Mouse (Mus musculus) hindbrain, embryonic 13.5 days (tissue): ENCODE measurements around the gene Gm7075. TPM values are rescaled to one million over a fixed set of nuclear protein-coding genes. Genes with fewer than 3 reads are reported as not detected.
A peak's percentile ranks its signal among the peaks of the same experiment; 100 is the strongest.
"Not testable (repeated sequence)": the region's sequence is repeated elsewhere in the genome, so short reads cannot be mapped to it uniquely, and the experiment has no call there.

ENCODE experiments used
- ATAC-seq: fragments of 200-750 bp; cut with Nextera tagmentation; 2 replicates; pipeline ENCODE4 v1.8.0; 2017; ENCODE audit warnings: moderate TSS enrichment; ENCODE audit not compliant: low FRiP score
- H3K27ac ChIP-seq: fragments of 300-500 bp; sonication (generic); 2 replicates; pipeline ENCODE4 v1.5.1; 2015; ENCODE audit warnings: inconsistent platforms, mild to moderate bottlenecking, moderate library complexity
- H3K27me3 ChIP-seq: fragments of 300-500 bp; sonication (generic); 2 replicates; pipeline ENCODE4 v1.6.1; 2015; ENCODE audit warnings: mild to moderate bottlenecking, inconsistent platforms
- H3K36me3 ChIP-seq: fragments of 300-500 bp; sonication (generic); 2 replicates; pipeline ENCODE4 v1.6.1; 2015; ENCODE audit warnings: mild to moderate bottlenecking, inconsistent platforms
- H3K4me1 ChIP-seq: fragments of 300-500 bp; sonication (generic); replicated peaks from 2 replicates; pipeline ENCODE4 v1.6.1; 2015; ENCODE audit warnings: inconsistent platforms
- H3K4me2 ChIP-seq: fragments of 300-500 bp; sonication (generic); 2 replicates; pipeline ENCODE4 v1.6.1; 2015; ENCODE audit warnings: inconsistent platforms, mild to moderate bottlenecking, moderate library complexity
- H3K4me3 ChIP-seq: fragments of 300-500 bp; sonication (generic); 2 replicates; pipeline ENCODE4 v1.5.1; 2015; ENCODE audit warnings: mild to moderate bottlenecking, inconsistent platforms
- H3K9ac ChIP-seq: fragments of 300-500 bp; sonication (generic); 2 replicates; pipeline ENCODE4 v1.6.1; 2015; ENCODE audit warnings: mild to moderate bottlenecking, inconsistent platforms
- H3K9me3 ChIP-seq: fragments of 300-500 bp; sonication (generic); 2 replicates; pipeline ENCODE4 v1.6.1; 2016; ENCODE audit warnings: inconsistent platforms
- WGBS: fragments of 180-500 bp; shearing (Covaris S2); methylation state at CpG from one replicate; pipeline ENCODE4 v1.1.7; 2015; 5-methylcytosine and 5-hydroxymethylcytosine counted together
- polyA plus RNA-seq: library from polyadenylated mRNA; unstranded; fragments of >200 nt; fragmentation: Nextera tagmentation; extraction: Ambion mirVana; gene quantifications from 2 replicates; pipeline ENCODE4 v1.2.1, GENCODE M21; 2015

Gm7075 gene
- polyA plus RNA-seq: not detected in 2 replicates

GRCm38 (mm10) chr10:63421739-63422735 is at the start of gene Gm7075:
Gene Gm7075 (minus strand): TSS chr10:63421789.
- Histone ChIP-seq H3K27ac (no peak within 1 kb of the TSS), H3K4me3 (no peak within 1 kb of the TSS), H3K4me1 (0 out of 2 replicates have a peak, but pooled peaks cover 2% of the 10 kb centered on the region), H3K9ac (no peak within 1 kb of the TSS), H3K36me3 (no peaks in the 10 kb centered on the region), H3K9me3 (no peaks in the 10 kb centered on the region), H3K4me2 (no peak within 1 kb of the TSS), H3K27me3 (no peaks in the 10 kb centered on the region)
- no peak for ATAC-seq
- WGBS: 84% methylated on average over 18 of the region's 18 CpGs

- Histone ChIP-seq H3K27me3 (no peaks in the 10 kb centered on the region), H3K4me2 (no peak overlapping the region), H3K4me1 (no peaks in the 10 kb centered on the region), H3K9ac (no peak overlapping the region), H3K36me3 (no peaks in the 10 kb centered on the region), H3K27ac (no peak overlapping the region), H3K9me3 (no peaks in the 10 kb centered on the region), H3K4me3 (no peak overlapping the region)
- 60% methylated on average over 5 of the region's 5 CpGs for WGBS
- no peak for ATAC-seq
Observed at GRCm38 (mm10) chr10:63460935-63461334, 39.3 kb upstream of the Gm7075 start.

- H3K9me3 ChIP-seq: no peaks in the 10 kb centered on the region
- ATAC-seq: no peak
- 84% methylated on average over 17 of the region's 17 CpGs for WGBS
- peaks cover 5% of the 10 kb centered on the region; the same call in 1 of the 2 replicates for H3K4me1 ChIP-seq
- no peaks in the 10 kb centered on the region for H3K36me3 ChIP-seq
- H3K4me2 ChIP-seq: no peak overlapping the region
- no peaks in the 10 kb centered on the region for H3K27me3 ChIP-seq
- no peak overlapping the region for H3K27ac ChIP-seq
- no peak overlapping the region for H3K9ac ChIP-seq
- H3K4me3 ChIP-seq: no peak overlapping the region
Observed at GRCm38 (mm10) chr10:63457292-63458128, 35.9 kb upstream of the Gm7075 start.

DNA sequence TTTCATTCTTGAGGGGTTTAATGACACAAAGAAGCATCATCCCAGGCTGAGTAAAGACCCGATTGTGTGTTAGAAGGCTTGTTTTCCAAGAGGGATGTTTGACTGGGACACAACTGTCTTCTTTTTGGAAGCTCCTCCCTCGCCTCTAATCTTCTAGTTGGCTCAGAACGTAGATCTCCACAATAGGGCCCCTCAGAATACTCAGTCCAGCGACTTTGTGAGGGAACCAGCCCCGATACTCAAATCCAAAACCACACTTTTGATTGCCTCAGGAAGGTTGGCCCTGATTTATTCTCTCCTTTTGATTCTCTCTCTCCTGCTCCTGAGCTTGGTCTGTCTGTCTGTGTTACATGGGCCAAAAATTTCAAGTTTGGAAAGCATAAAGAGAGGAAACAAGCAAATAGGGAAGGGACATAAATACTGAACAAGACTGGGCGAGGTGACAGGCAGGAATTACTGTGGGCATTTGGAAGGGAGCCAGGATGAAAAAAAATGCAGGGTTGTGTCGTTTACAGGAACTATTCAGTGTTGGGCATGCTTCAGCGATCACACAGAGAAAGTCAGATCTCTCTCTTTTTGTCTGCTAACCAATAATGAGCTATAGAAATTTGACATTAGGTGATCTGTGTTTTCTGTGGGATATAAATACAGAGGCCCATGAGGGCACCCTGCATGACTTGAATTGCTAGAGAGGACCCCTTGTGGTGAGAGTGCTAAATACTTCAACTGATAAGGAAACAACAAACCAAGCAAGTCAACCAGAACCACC is 33.7 kb upstream of the Gm7075 start:
- H3K27me3 ChIP-seq: no peaks in the 10 kb centered on the region
- H3K27ac ChIP-seq: 0 out of 2 replicates have a peak overlapping the region, but pooled peaks have one; percentile 23
- no peak overlapping the region for H3K4me2 ChIP-seq
- peak; percentile 61 for ATAC-seq
- H3K4me1 ChIP-seq: peaks cover 5% of the 10 kb centered on the region; the same call in 1 of the 2 replicates
- no peak overlapping the region for H3K9ac ChIP-seq
- no peak overlapping the region for H3K4me3 ChIP-seq
- WGBS: 42% methylated on average over 8 of the region's 8 CpGs
- no peaks in the 10 kb centered on the region for H3K9me3 ChIP-seq
- H3K36me3 ChIP-seq: no peaks in the 10 kb centered on the region

DNA sequence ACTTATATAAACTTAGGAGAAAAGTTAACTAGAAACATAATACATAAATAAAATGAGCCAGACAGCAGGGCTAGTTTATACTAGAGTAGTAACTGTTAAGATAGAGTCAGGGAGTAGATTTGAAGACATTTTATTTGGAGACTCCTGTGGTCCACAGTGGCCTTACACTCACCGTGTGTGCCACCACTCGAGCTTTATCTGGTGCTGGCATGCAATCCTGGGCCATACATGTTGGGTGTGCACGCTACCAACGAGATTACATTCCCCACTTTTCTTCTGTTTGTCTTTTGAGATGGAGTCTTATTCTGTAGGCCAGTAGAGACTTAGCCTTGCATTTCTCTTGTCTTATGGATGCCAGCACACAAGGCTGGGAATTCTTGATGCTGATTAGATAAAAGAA is 32.3 kb upstream of the Gm7075 start:
- Histone ChIP-seq H3K9ac (no peak overlapping the region), H3K27ac (no peak overlapping the region), H3K4me3 (no peak overlapping the region), H3K4me1 (peaks cover 5% of the 10 kb centered on the region; the same call in 1 of the 2 replicates), H3K36me3 (no peaks in the 10 kb centered on the region), H3K4me2 (no peak overlapping the region), H3K9me3 (no peaks in the 10 kb centered on the region), H3K27me3 (no peaks in the 10 kb centered on the region)
- 91% methylated on average over 4 of the region's 4 CpGs for WGBS
- ATAC-seq: no peak

- H3K27me3 ChIP-seq, ATAC-seq, H3K36me3 ChIP-seq, H3K27ac ChIP-seq, H3K4me3 ChIP-seq, H3K9ac ChIP-seq, H3K4me2 ChIP-seq, H3K4me1 ChIP-seq, H3K9me3 ChIP-seq: not testable (repeated sequence)
- 90% methylated on average over 13 of the region's 13 CpGs for WGBS
Observed at GRCm38 (mm10) chr10:63444602-63445387, 23.2 kb upstream of the Gm7075 start.

DNA sequence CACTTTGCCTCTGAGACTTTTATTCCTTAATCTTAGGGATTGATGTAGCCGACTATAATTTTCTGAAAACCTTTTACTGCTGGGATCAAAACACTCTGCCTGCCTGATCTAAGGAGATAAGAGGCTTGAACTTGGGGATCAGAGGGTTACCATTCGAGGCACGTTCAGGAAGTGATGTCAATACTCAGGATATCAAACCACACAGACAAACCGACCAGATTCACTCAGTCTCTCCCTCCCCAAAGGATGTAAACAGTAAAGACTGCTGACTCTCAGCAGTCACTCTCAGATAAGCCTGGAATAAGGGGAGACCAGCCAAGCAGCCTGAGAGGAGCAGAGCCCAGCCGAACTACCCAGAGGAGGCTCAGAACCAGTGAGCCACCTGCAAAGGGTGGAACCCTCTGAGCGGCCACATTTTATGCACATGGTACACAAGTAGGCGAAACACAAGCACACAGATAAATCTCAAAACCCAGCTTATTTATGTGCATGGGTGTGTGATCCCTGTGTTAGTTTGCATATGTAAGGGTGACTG is 18.2 kb upstream of the Gm7075 start:
- Histone ChIP-seq H3K36me3 (no peaks in the 10 kb centered on the region), H3K4me2 (no peak overlapping the region), H3K9ac (no peak overlapping the region), H3K4me1 (no peaks in the 10 kb centered on the region), H3K27ac (no peak overlapping the region), H3K4me3 (no peak overlapping the region), H3K9me3 (no peaks in the 10 kb centered on the region), H3K27me3 (no peaks in the 10 kb centered on the region)
- 80% methylated on average over 7 of the region's 7 CpGs for WGBS
- no peak for ATAC-seq

DNA sequence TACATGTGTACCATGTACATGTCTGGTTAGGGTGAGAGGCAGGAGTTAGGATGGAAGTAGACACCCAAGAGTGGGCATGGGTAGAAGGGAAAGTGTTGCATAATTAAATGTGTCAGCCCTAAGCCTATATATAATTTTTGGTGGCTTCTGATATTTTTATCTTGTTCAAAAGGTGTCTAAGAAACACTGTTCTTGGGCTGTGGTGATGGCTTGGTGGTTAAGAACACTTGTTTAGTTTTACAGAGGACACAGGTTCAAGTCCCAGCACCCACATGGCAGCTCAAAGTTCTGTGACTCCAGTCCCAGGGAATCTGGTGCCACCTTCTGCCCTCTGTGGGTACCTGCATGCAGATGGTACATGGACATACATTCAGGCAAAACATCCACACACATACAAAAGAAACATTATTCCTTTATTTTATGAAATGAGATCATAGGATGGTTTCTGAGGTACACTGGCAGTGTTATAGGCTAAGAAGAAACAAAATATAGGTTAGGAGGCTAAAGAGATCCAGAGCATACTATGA is 17.2 kb upstream of the Gm7075 start:
- no peak for ATAC-seq
- no peak overlapping the region for H3K27ac ChIP-seq
- H3K4me2 ChIP-seq: no peak overlapping the region

GRCm38 (mm10) chr10:63432887-63433286 is 11.3 kb upstream of the Gm7075 start:
- no peak overlapping the region for H3K4me3 ChIP-seq
- no peaks in the 10 kb centered on the region for H3K27me3 ChIP-seq
- no peak for ATAC-seq
- H3K27ac ChIP-seq: no peak overlapping the region
- H3K4me2 ChIP-seq: no peak overlapping the region
- no peaks in the 10 kb centered on the region for H3K9me3 ChIP-seq
- H3K36me3 ChIP-seq: no peaks in the 10 kb centered on the region
- no peak overlapping the region for H3K9ac ChIP-seq
- 86% methylated on average over 2 of the region's 2 CpGs for WGBS
- peaks cover 7% of the 10 kb centered on the region; the same call in 1 of the 2 replicates for H3K4me1 ChIP-seq

More for the DNA sequence above, 17.2 kb upstream of the Gm7075 start:
- Histone ChIP-seq H3K4me3 (no peak overlapping the region), H3K36me3 (no peaks in the 10 kb centered on the region), H3K4me1 (no peaks in the 10 kb centered on the region), H3K9ac (no peak overlapping the region), H3K9me3 (no peaks in the 10 kb centered on the region), H3K27me3 (no peaks in the 10 kb centered on the region)

DNA sequence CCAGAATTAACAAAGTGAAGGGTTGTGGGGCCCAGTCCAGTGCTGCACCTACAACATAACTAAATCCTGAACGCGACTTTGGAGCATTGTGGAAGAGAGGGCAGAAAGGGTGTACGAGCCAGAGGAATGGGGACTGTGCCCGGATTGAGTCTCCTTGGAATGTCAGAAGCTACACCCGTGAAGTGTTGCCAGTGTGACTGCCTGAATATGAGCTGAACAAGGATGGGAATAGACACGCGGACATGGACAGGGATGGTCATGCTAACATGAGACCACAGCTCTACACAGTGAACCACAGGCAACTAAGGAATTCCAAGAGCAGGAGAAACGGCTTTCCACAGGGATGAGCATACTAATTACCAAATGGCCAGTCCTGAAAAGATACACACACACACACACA is 10.5 kb upstream of the Gm7075 start:
- Histone ChIP-seq H3K9ac (no peak overlapping the region), H3K36me3 (no peaks in the 10 kb centered on the region), H3K4me1 (peaks cover 7% of the 10 kb centered on the region; the same call in 1 of the 2 replicates), H3K4me2 (no peak overlapping the region), H3K27me3 (no peaks in the 10 kb centered on the region), H3K4me3 (no peak overlapping the region), H3K27ac (no peak overlapping the region), H3K9me3 (no peaks in the 10 kb centered on the region)
- 92% methylated on average over 8 of the region's 8 CpGs for WGBS
- ATAC-seq: no peak
